Mouse (Mus musculus) cortical plate, adult 2 months (tissue): ENCODE measurements around the gene Lhx1. TPM values are rescaled to one million over a fixed set of nuclear protein-coding genes. Genes with fewer than 3 reads are reported as not detected.

Experiments used
- H3K27ac ChIP-seq: fragments of 200-500 bp; 2 replicates; pipeline ENCODE4 v1.5.1; 2012; ENCODE audit warnings: low read length, control low read depth, inconsistent platforms; ENCODE audit not compliant: insufficient read depth
- H3K4me1 ChIP-seq: fragments of 200-500 bp; 2 replicates; pipeline ENCODE4 v1.6.1; 2011; ENCODE audit warnings: low read length; ENCODE audit not compliant: control insufficient read depth, insufficient read depth
- H3K4me3 ChIP-seq: fragments of 200-500 bp; 2 replicates; pipeline ENCODE4 v1.5.1; 2011; ENCODE audit warnings: mild to moderate bottlenecking, low read length, control low read depth; ENCODE audit not compliant: insufficient read depth
- CTCF ChIP-seq: fragments of 200-500 bp; IDR thresholded peaks from 2 replicates; pipeline ENCODE4 v1.5.1; 2011; ENCODE audit warnings: mild to moderate bottlenecking, control low read depth, low read length; ENCODE audit not compliant: insufficient read depth; ENCODE audit errors: extremely low read depth
- POLR2A ChIP-seq: fragments of 200-500 bp; IDR thresholded peaks from 2 replicates; pipeline ENCODE4 v1.6.1; 2011; ENCODE audit warnings: mild to moderate bottlenecking, low read length, control low read depth; ENCODE audit not compliant: insufficient read depth; ENCODE audit errors: extremely low read depth
- polyA plus RNA-seq: library from polyadenylated mRNA; depleted of rRNA; stranded (reverse); fragments of >200 nt; gene quantifications from 2 replicates; pipeline ENCODE4 v1.2.3, GENCODE M21; 2012

Lhx1 gene
- polyA plus RNA-seq, 1 experiment: 0.10 TPM

DNA sequence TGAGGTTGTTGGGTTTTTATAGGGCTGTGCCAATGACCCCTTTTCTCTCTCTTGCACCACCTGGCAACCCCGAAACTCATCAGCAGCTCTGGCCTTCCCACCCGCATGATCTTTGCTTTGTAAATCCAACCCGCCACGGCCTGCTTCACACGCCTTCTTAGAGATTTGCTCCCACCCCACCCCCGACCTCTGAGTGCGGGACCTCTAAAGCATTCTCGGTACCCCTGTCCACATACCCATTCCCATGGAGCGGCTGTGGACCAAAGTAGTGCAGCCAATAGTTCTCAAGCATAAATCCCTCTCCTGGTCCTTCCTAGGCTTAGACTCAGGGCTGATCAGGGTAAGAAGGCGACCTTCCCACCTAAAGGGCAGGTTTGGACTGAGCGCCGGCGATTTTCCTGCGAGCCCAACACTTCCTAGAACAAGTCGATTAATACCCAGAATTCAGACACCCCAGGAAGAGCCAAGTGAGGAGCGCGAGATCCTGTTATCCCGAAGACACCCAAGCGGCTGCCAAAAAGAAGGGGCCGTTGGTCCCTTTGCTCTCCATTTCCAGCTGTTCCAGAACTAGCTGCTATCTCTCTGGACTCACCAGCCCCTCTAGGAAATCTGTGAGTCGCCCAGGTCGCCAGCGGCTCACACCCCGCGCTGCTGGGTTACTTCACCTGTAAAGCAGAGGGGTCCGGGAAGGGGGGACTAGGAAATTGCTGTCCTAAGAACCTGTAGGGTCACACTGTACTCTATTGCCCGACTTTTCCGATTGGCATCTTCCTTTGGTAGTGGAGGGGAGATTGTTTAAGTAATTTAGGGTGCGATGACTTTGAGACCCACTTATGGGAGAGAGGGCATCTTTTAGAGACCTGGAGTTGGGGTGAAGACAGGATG is 1.9 kb upstream of the Lhx1 start:
- Histone ChIP-seq H3K27ac (no peak overlapping the region), H3K4me3 (no peak overlapping the region), H3K4me1 (no peaks in the 10 kb centered on the region)

DNA sequence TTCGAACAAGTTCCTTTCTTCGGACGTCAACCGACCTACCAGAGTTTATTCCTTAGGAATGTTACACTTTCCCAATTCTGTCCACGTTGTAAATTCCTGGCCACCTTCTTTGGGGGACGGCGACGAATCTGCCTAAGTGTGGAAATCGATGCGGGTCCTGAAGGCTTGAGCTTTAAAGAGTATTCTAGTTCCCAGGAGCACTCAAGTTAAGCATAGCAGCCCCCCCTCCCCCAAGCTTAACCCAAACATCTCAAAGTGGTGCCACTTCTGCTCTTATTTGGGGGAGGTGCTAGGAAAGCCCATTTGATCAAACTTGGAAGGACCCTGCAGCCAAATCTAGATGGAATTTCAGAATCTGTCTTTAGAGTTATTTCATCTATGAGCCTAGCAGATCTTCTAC is 1.1 kb upstream of the Lhx1 start:
- Histone ChIP-seq H3K27ac (no peak overlapping the region), H3K4me3 (no peak overlapping the region), H3K4me1 (no peaks in the 10 kb centered on the region)
- no peak for TF ChIP-seq CTCF
- no peak for TF ChIP-seq POLR2A

More for the DNA sequence above, 1.9 kb upstream of the Lhx1 start:
- TF ChIP-seq CTCF (no peak), POLR2A (no peak)

DNA sequence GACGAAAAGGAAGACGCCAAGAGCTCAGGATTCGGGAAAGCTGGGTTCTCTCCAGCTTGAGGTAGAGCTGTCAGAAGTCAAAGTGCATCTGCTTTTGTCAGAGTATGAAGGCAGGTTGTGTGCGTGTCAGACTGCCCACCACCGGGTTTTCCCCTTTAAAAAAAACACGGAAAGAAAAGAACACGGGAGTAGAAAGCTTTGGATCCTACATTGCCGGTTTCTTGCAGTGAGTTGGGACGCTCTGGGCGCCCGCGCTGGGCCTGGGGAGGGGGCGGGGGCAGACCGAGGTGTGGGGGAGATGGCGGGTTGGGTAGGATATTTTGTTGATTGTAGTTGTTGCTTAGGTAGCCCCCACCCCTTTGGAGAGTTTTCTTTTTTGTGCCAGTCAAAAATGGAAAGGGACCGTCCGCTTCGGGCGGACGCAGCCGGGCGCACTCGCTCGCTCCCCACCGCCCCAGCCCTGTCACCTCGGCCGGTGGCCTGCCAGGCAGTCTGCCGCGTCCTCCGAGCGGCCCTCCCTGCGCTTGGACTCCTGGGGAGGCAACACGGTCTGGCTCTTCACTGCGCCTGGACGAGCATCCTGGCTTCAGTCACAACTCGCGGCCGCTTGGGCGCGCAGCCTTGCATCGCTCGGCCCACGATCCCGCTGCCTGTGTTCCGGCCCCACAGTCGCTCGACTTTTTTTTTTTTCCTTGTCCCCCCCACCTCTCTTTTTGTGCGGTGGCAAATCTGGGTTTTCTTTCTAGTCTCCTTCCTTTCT is 644 bp downstream of the Lhx1 start:
- Histone ChIP-seq H3K4me1 (no peaks in the 10 kb centered on the region), H3K27ac (no peak overlapping the region), H3K4me3 (no peak overlapping the region)
- TF ChIP-seq CTCF (no peak), POLR2A (no peak)

DNA sequence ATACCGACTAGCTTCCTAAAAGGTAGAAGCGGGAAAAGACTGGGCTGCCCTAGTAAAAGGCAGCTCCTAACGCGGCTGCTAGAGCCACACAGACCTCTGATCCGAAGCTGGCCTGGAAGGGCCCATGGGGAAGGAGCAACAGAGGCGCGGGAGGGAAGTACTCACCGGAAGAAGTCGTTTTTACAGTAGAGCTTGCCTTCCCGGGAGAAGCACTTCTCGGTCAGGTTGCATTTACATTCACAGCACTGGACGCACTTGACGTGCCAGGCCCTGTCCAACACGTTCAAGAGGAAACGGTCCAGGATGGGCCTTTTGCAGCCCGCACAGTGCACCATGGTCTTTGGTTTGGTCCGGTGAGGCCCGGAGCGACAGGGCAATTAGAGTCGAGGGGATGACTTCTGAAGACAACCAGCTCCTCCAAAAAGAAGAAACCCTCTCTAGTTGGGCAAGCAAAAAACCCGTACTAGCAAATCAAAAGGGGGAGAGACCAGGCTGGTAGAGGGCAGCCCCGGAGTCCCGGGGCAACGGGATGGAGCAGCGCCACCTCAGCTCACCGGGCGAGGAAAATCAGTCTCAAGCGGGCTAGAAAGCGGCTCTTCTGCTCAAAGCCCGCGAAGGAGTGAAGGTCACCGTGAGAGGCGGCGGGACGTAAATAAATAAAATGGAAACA is 1.4 kb downstream of the Lhx1 start:
- Histone ChIP-seq H3K27ac (no peak overlapping the region), H3K4me1 (no peaks in the 10 kb centered on the region), H3K4me3 (no peak overlapping the region)
- TF ChIP-seq CTCF: no peak

DNA sequence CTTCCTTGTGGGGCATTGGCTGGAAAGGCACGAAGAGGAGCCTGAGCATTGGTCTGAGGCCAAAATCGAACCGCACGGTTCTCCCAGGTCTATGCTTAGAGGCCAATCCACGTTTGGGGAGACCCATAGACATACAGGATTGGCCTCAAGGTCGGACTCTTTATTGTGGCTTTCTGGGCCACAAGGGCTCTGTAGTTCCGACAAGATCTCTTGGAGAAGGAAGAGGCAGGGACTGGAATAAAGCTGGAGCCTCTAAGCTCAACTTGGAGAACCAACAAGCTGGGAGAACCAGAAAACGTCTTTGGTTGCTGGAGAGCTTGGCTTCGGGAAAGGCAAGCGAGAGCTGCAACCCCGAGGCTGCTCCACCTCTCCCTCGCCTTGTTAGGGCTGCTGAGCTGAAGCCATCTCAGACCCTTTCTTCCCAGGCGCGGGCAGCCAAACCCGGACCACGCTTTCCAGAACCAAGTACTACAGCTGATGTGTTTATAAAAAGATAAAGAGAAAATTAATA is 2.0 kb downstream of the Lhx1 start:
- no peak overlapping the region for H3K27ac ChIP-seq
- H3K4me3 ChIP-seq: no peak overlapping the region
- TF ChIP-seq POLR2A: no peak
- TF ChIP-seq CTCF: no peak

DNA sequence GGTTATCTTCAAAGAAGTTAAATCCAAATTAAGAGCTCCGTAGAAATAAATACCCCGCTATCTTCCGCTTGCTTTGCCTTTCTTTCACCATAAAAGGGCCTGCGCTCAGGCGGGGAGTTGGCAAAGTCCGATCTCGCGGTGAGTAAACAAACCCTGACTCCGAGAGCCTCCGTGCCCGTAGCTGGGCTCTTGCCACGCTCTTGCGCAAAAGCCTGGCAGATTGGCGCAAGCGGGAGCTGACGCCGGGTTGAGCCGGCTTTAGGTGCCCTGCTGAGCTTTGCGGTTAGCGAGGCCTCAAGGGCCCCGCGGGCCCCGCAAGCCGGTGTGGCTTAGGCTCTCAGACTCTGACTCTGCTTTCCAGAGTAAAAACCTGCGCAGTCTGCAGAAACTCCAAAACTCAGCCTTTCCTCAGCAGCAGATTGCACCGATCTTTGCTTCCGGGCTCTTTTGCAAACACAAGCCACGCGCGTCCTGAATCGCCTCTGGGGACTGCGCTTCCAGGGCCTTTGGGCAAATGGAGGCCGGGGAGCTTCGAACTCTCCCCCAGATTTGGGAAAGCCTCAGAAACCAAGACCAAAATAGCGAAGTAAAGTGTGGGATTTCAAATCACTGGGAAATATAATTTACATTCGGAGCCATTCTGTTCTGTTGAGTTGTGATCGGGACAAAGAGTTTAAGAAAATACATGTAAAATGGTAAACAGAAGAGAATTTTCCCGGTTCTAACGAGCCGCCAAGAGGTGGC is 2.6 kb downstream of the Lhx1 start:
- Histone ChIP-seq H3K27ac (no peak overlapping the region), H3K4me1 (no peaks in the 10 kb centered on the region), H3K4me3 (no peak overlapping the region)
- TF ChIP-seq POLR2A (no peak), CTCF (no peak)

More for the DNA sequence above, 2.0 kb downstream of the Lhx1 start:
- H3K4me1 ChIP-seq: no peaks in the 10 kb centered on the region

DNA sequence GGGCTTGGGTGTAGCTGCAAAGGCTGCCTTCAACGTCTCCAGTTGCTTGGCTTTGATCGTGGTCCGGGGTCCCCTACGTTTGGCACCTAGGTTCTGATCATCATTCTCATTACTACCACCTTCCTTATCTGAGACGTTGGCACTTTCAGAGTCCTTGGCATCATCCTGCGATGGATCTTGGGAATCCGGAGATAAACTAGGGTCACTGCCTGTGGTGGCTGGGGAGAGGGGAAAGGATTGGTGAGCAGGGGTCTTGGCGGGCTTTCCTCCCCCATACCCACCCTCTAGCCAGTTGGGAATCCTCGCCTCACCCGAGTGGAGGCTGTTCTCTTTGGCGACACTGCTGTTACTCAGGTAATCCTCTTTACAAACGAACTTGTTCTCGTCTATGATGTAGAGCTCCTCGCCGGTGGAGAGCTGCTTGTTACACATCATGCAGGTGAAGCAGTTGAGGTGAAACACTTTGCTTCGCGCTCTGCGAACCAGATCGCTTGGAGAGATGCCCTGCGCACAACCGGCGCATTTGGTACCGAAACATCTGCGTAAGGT is 3.5 kb downstream of the Lhx1 start:
- Histone ChIP-seq H3K27ac (no peak overlapping the region), H3K4me1 (no peaks in the 10 kb centered on the region), H3K4me3 (no peak overlapping the region)
- TF ChIP-seq POLR2A (no peak), CTCF (no peak)

DNA sequence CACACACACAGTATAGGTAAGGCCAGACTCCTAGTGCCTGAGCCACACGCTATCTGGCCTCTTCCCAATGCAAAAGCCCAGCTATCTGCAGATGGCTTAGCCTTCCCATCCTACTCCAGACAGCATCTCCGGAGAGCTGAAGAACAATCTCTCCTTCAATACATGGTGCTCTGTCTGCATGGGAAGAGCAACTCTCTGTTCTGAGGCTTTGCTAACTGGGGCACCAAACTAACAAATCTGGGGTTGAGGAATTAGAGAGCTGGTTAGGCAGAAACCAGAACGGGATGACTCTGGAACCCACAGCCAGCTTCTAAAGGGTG is 4.3 kb downstream of the Lhx1 start:
- TF ChIP-seq CTCF (no peak), POLR2A (no peak)
- Histone ChIP-seq H3K4me3 (no peak overlapping the region), H3K27ac (no peak overlapping the region), H3K4me1 (no peaks in the 10 kb centered on the region)

DNA sequence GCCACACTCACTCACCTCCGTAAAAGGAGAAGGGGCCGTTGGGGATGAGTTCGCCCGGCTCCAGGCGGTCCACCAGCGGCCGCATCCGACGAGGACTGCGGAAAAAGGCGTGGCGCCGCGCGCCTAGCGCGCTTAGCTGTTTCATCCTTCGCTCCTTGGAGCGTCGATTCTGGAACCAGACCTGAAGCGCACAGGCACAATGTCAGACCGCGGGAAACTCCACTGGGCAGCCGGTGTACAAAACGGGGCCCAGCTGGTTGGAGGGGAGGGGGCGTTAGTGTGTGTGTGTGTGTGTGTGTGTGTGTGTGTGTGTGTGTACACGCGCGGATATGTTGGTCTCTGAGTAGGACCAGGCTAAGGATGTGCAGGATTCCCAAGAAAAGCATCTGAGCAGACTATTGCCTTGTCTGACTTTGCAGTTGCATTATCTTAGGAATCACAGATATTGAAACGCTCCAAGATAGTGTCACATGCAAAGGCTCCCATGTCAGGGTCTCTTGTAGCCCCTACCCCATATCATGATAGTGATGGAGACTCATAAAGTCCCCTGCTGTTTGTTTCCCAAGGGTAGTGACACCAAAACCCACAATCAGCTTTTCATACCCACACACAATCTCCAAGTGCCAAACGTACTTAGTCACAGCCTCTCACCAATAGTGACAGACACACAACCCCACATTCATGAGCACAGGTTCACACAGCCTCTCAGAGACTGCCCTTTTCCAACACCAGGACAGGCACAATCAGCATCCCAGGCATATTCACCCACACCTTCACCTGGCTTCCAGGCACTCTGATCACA is 4.9 kb downstream of the Lhx1 start:
- Histone ChIP-seq H3K4me3 (no peak overlapping the region), H3K27ac (no peak overlapping the region), H3K4me1 (no peaks in the 10 kb centered on the region)
- TF ChIP-seq CTCF (no peak), POLR2A (no peak)
